Mouse (Mus musculus): ENCODE results near the gene Arhgef39.
A peak's percentile ranks its signal among the peaks of the same experiment; 100 is the strongest.

Gene Arhgef39

DNA sequence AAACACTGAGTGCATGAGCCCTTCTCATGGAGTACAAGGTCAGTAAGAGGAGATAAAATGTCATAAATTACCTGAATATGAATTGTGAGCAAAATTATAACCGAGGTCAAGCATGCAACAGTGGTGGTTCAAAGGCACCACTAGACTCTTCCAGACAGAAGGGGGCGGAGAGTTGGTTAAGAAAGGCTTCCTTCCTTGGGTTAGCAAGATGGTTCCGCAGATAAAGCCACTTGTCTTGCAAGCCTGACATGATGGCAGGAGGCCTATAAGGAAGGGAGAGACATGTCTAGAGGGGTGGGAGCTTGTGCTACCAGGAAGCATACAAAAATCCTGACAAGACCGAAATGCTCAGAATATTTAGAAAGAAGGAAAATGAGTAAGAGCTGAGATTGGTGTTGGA is 4.8 kb upstream of the Arhgef39 start:
- TF ChIP-seq NANOG (IDR thresholded peaks at IDR 0.05; ENCODE audit: borderline replicate concordance, low read length) = no peak
- TF ChIP-seq POU5F1 (IDR thresholded peaks at IDR 0.05; ENCODE audit: borderline replicate concordance, low read length) = no peak
- no peak for TF ChIP-seq CTCF (conservative IDR thresholded peaks at IDR 0.05; ENCODE audit: low read length)
- H3K27me3 ChIP-seq (ENCODE audit: insufficient read depth, low read length) = peaks cover 66% of the 10 kb centered on the region
- H3K4me3 ChIP-seq (replicated peaks; ENCODE audit: low read length) = no peak overlapping the region
- H3K4me1 ChIP-seq (replicated peaks; ENCODE audit: low read depth, low read length) = peaks cover 38% of the 10 kb centered on the region
- H3K9me3 ChIP-seq (ENCODE audit: low read length) = no peaks in the 10 kb centered on the region
- H3K36me3 ChIP-seq (ENCODE audit: insufficient read depth, low read length) = no peaks in the 10 kb centered on the region

GRCm38 (mm10) chr4:43503506-43503905 is 4.0 kb upstream of the Arhgef39 start:
- H3K27me3 ChIP-seq (ENCODE audit: insufficient read depth, low read length) = peaks cover 60% of the 10 kb centered on the region
- H3K4me3 ChIP-seq (replicated peaks; ENCODE audit: low read length) = no peak overlapping the region
- H3K9me3 ChIP-seq (ENCODE audit: low read length) = no peaks in the 10 kb centered on the region
- H3K36me3 ChIP-seq (ENCODE audit: insufficient read depth, low read length) = peaks cover 1% of the 10 kb centered on the region
- H3K4me1 ChIP-seq (replicated peaks; ENCODE audit: low read depth, low read length) = peaks cover 37% of the 10 kb centered on the region
- TF ChIP-seq CTCF (conservative IDR thresholded peaks at IDR 0.05; ENCODE audit: low read length) = no peak
- no peak for TF ChIP-seq POU5F1 (IDR thresholded peaks at IDR 0.05; ENCODE audit: borderline replicate concordance, low read length)
- no peak for TF ChIP-seq NANOG (IDR thresholded peaks at IDR 0.05; ENCODE audit: borderline replicate concordance, low read length)

- H3K4me3 ChIP-seq (replicated peaks; ENCODE audit: low read length) = no peak overlapping the region
- TF ChIP-seq CTCF (conservative IDR thresholded peaks at IDR 0.05; ENCODE audit: low read length) = no peak
- TF ChIP-seq POU5F1 (IDR thresholded peaks at IDR 0.05; ENCODE audit: borderline replicate concordance, low read length) = no peak
- no peak for TF ChIP-seq NANOG (IDR thresholded peaks at IDR 0.05; ENCODE audit: borderline replicate concordance, low read length)
- H3K27me3 ChIP-seq (ENCODE audit: insufficient read depth, low read length) = peaks cover 61% of the 10 kb centered on the region
- H3K36me3 ChIP-seq (ENCODE audit: insufficient read depth, low read length) = peaks cover 6% of the 10 kb centered on the region
- H3K9me3 ChIP-seq (ENCODE audit: low read length) = no peaks in the 10 kb centered on the region
- H3K4me1 ChIP-seq (replicated peaks; ENCODE audit: low read depth, low read length) = peaks cover 37% of the 10 kb centered on the region
These were observed 3.5 kb upstream of the Arhgef39 start for GRCm38 (mm10) chr4:43503041-43503440.

- Histone ChIP-seq H3K27me3 (ENCODE audit: insufficient read depth, low read length) (peaks cover 37% of the 10 kb centered on the region), H3K4me3 (replicated peaks; ENCODE audit: low read length) (peak overlapping the region; percentile 88), H3K36me3 (ENCODE audit: insufficient read depth, low read length) (peaks cover 40% of the 10 kb centered on the region), H3K4me1 (replicated peaks; ENCODE audit: low read depth, low read length) (peaks cover 59% of the 10 kb centered on the region), H3K9me3 (ENCODE audit: low read length) (no peaks in the 10 kb centered on the region)
- TF ChIP-seq POU5F1 (IDR thresholded peaks at IDR 0.05; ENCODE audit: borderline replicate concordance, low read length) (no peak), NANOG (IDR thresholded peaks at IDR 0.05; ENCODE audit: borderline replicate concordance, low read length) (no peak), CTCF (conservative IDR thresholded peaks at IDR 0.05; ENCODE audit: low read length) (peak; percentile 73)
These were observed 512 bp downstream of the Arhgef39 start for GRCm38 (mm10) chr4:43498983-43499382.

GRCm38 (mm10) chr4:43497946-43498345 is 1.5 kb downstream of the Arhgef39 start:
- Histone ChIP-seq H3K4me1 (replicated peaks; ENCODE audit: low read depth, low read length) (peaks cover 63% of the 10 kb centered on the region), H3K9me3 (ENCODE audit: low read length) (no peaks in the 10 kb centered on the region), H3K4me3 (replicated peaks; ENCODE audit: low read length) (0 out of 2 replicates have a peak overlapping the region, but pooled peaks have one; percentile 4), H3K27me3 (ENCODE audit: insufficient read depth, low read length) (peaks cover 30% of the 10 kb centered on the region), H3K36me3 (ENCODE audit: insufficient read depth, low read length) (peaks cover 40% of the 10 kb centered on the region)
- TF ChIP-seq NANOG (IDR thresholded peaks at IDR 0.05; ENCODE audit: borderline replicate concordance, low read length) (no peak), CTCF (conservative IDR thresholded peaks at IDR 0.05; ENCODE audit: low read length) (no peak), POU5F1 (IDR thresholded peaks at IDR 0.05; ENCODE audit: borderline replicate concordance, low read length) (no peak)

DNA sequence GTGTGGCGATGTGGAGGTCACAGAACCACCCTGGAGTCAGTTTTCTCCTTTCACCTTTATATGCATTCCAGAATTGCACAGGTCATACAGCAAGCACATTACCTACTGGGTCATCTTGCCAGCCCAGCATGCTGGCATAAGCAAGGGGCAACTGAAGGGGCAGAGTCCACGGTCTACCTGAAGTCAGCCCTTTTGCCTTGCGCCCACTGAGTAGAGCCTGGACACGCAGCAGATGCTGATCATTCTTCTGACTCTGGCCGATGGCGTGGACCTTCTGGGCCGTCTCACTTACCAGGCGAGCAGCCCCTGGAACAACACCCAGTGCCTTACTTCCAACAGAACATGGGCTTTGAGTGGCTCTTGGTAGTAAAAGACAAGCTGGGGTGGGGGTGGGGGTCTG is 2.1 kb downstream of the Arhgef39 start:
- TF ChIP-seq CTCF (conservative IDR thresholded peaks at IDR 0.05; ENCODE audit: low read length) = no peak
- no peak for TF ChIP-seq POU5F1 (IDR thresholded peaks at IDR 0.05; ENCODE audit: borderline replicate concordance, low read length)
- no peak for TF ChIP-seq NANOG (IDR thresholded peaks at IDR 0.05; ENCODE audit: borderline replicate concordance, low read length)
- peaks cover 28% of the 10 kb centered on the region for H3K27me3 ChIP-seq (ENCODE audit: insufficient read depth, low read length)
- no peak overlapping the region for H3K4me3 ChIP-seq (replicated peaks; ENCODE audit: low read length)
- no peaks in the 10 kb centered on the region for H3K9me3 ChIP-seq (ENCODE audit: low read length)
- H3K4me1 ChIP-seq (replicated peaks; ENCODE audit: low read depth, low read length) = peaks cover 59% of the 10 kb centered on the region
- H3K36me3 ChIP-seq (ENCODE audit: insufficient read depth, low read length) = peaks cover 40% of the 10 kb centered on the region

DNA sequence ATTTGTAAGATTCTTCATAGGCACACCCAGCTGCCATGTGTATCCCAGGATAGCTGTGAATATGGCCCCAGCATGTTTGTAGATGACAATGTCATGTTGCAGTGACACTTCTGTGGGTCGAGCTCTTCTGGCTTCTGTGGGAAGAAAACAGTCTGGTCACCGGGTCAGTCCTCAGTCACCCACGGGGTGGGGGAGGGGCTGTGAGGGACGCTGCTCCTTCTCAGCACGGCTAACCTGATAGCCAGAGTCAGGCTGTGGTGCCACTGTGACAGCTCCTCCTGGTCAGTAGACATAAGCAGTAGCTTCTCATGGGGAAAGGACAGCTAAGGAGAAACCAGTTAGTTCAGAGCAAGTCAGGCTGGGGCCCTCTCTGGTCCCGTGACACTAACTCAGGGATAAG is 2.9 kb downstream of the Arhgef39 start:
- peaks cover 40% of the 10 kb centered on the region for H3K36me3 ChIP-seq (ENCODE audit: insufficient read depth, low read length)
- peaks cover 25% of the 10 kb centered on the region for H3K27me3 ChIP-seq (ENCODE audit: insufficient read depth, low read length)
- no peak overlapping the region for H3K4me3 ChIP-seq (replicated peaks; ENCODE audit: low read length)
- TF ChIP-seq NANOG (IDR thresholded peaks at IDR 0.05; ENCODE audit: borderline replicate concordance, low read length) (no peak), CTCF (conservative IDR thresholded peaks at IDR 0.05; ENCODE audit: low read length) (no peak), POU5F1 (IDR thresholded peaks at IDR 0.05; ENCODE audit: borderline replicate concordance, low read length) (no peak)
- H3K4me1 ChIP-seq (replicated peaks; ENCODE audit: low read depth, low read length) = peaks cover 64% of the 10 kb centered on the region
- no peaks in the 10 kb centered on the region for H3K9me3 ChIP-seq (ENCODE audit: low read length)

- TF ChIP-seq POU5F1 (IDR thresholded peaks at IDR 0.05; ENCODE audit: borderline replicate concordance, low read length) = no peak
- no peak for TF ChIP-seq NANOG (IDR thresholded peaks at IDR 0.05; ENCODE audit: borderline replicate concordance, low read length)
- TF ChIP-seq CTCF (conservative IDR thresholded peaks at IDR 0.05; ENCODE audit: low read length) = no peak
- peaks cover 40% of the 10 kb centered on the region for H3K36me3 ChIP-seq (ENCODE audit: insufficient read depth, low read length)
- H3K27me3 ChIP-seq (ENCODE audit: insufficient read depth, low read length) = peaks cover 11% of the 10 kb centered on the region; the same call in 1 of the 2 replicates
- peak overlapping the region; percentile 92 for H3K4me3 ChIP-seq (replicated peaks; ENCODE audit: low read length)
- peaks cover 56% of the 10 kb centered on the region for H3K4me1 ChIP-seq (replicated peaks; ENCODE audit: low read depth, low read length)
- H3K9me3 ChIP-seq (ENCODE audit: low read length) = no peaks in the 10 kb centered on the region
These were observed 5.7 kb downstream of the Arhgef39 start for GRCm38 (mm10) chr4:43493846-43494240.
